15 mouse cellular contexts compared by ENCODE assay signal in the genomic region with DNA sequence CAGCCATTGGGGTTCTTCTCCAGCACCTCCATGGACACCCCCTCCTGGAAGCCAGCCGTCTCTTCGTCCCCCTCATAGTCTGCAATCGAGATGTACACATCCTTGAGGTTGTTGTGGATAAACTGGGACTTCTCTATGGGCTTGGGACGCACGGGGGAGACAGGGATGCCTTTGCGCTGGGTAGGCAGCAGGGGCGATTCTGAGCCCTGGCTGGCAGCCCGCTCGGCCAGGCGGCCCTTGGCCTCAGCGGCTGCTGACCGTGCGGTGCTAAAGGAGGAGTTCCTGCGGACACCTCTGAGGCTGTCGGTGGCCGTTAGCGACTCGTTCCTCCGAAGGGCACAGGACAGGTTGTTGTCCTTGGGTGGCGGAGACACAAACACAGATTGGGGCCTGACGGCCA.
"Had no signal": no experiment of that assay in that cellular context is flagged by ENCODE, and none has a peak within 500 bp of the region (broad histone marks: within the 10 kb centered on the region; RNA-seq: fewer than 3 reads in every experiment).

No protein-coding gene starts in this region.

- H3K9me3 ChIP-seq: megakaryocyte, embryonic 14.5 days; midbrain, embryonic 13.5 days; midbrain, embryonic 15.5 days; neural tube, embryonic 12.5 days; stomach, embryonic 15.5 days had no signal

- H3K36me3 ChIP-seq: midbrain, embryonic 15.5 days had no signal

- DNase-seq: lung, adult 18-20 months; lung, embryonic 14.5 days; lung, postnatal 10 days; right cerebral cortex, postnatal 14 days; thymus, adult 2 months; thymus, postnatal 25 days; thymus, postnatal 4 days had no signal

- H3K4me3 ChIP-seq: megakaryocyte, embryonic 14.5 days; midbrain, embryonic 13.5 days; midbrain, embryonic 15.5 days; neural tube, embryonic 12.5 days; stomach, embryonic 15.5 days had no signal

- ATAC-seq: midbrain, embryonic 13.5 days; midbrain, embryonic 15.5 days had no signal

- H3K27ac ChIP-seq: macrophage; midbrain, embryonic 13.5 days; midbrain, embryonic 15.5 days; neural tube, embryonic 12.5 days; stomach, embryonic 15.5 days; stomach, postnatal 0 days had no signal

- H3K27me3 ChIP-seq: midbrain, embryonic 13.5 days; midbrain, embryonic 15.5 days; neural tube, embryonic 12.5 days; stomach, embryonic 15.5 days had no signal

- H3K4me1 ChIP-seq: midbrain, embryonic 13.5 days; midbrain, embryonic 15.5 days; stomach, embryonic 15.5 days had no signal

- H3K9ac ChIP-seq: lung, embryonic 14.5 days; midbrain, embryonic 13.5 days; midbrain, embryonic 15.5 days; neural tube, embryonic 12.5 days; stomach, embryonic 15.5 days had no signal

- H3K4me2 ChIP-seq: lung, embryonic 14.5 days; midbrain, embryonic 11.5 days; midbrain, embryonic 13.5 days; midbrain, embryonic 15.5 days; neural tube, embryonic 12.5 days; stomach, embryonic 15.5 days had no signal
